Mouse (Mus musculus): ENCODE measurements around the gene Tmem164.
"Not testable (repeated sequence)": the region's sequence is repeated elsewhere in the genome, so short reads cannot be mapped to it uniquely, and the experiment has no call there.

The Tmem164 gene

GRCm38 (mm10) chrX:142681056-142681615, at the start of gene Tmem164:
Tmem164 (plus strand) TSS chrX:142681406.
- in situ Hi-C loops (cut with MboI, MseI): no loop called here

GRCm38 (mm10) chrX:142632990-142633389, 48.2 kb upstream of the Tmem164 start:
- in situ Hi-C loops (cut with MboI, MseI): not testable (repeated sequence)

- in situ Hi-C loops (cut with MboI, MseI): no loop called here
These were observed 34.0 kb upstream of the Tmem164 start for GRCm38 (mm10) chrX:142647202-142647601.

GRCm38 (mm10) chrX:142650117-142650764, 31.0 kb upstream of the Tmem164 start:
- in situ Hi-C loops (cut with MboI, MseI): no loop called here

GRCm38 (mm10) chrX:142664704-142665422, 16.3 kb upstream of the Tmem164 start:
- in situ Hi-C loops (cut with MboI, MseI): no loop called here

- in situ Hi-C loops (cut with MboI, MseI): no loop called here
These were observed 15.8 kb upstream of the Tmem164 start for GRCm38 (mm10) chrX:142665423-142665805.

- in situ Hi-C loops (cut with MboI, MseI): no loop called here
These were observed 11.7 kb upstream of the Tmem164 start for GRCm38 (mm10) chrX:142669312-142670091.

- in situ Hi-C loops (cut with MboI, MseI): no loop called here
These were observed 11.1 kb upstream of the Tmem164 start for GRCm38 (mm10) chrX:142670121-142670520.

- in situ Hi-C loops (cut with MboI, MseI): no loop called here
These were observed 10.1 kb upstream of the Tmem164 start for GRCm38 (mm10) chrX:142671141-142671540.

GRCm38 (mm10) chrX:142672701-142673100, 8.5 kb upstream of the Tmem164 start:
- in situ Hi-C loops (cut with MboI, MseI): no loop called here

- in situ Hi-C loops (cut with MboI, MseI): no loop called here
These were observed 4.0 kb upstream of the Tmem164 start for GRCm38 (mm10) chrX:142677193-142677592.

GRCm38 (mm10) chrX:142678499-142679474, 2.4 kb upstream of the Tmem164 start:
- in situ Hi-C loops (cut with MboI, MseI): no loop called here

GRCm38 (mm10) chrX:142679502-142680250, 1.5 kb upstream of the Tmem164 start:
- in situ Hi-C loops (cut with MboI, MseI): no loop called here

- in situ Hi-C loops (cut with MboI, MseI): no loop called here
These were observed 683 bp upstream of the Tmem164 start for GRCm38 (mm10) chrX:142680391-142681055.

- in situ Hi-C loops (cut with MboI, MseI): no loop called here
These were observed 473 bp downstream of the Tmem164 start for GRCm38 (mm10) chrX:142681616-142682141.

GRCm38 (mm10) chrX:142682176-142682820, 1.1 kb downstream of the Tmem164 start:
- in situ Hi-C loops (cut with MboI, MseI): no loop called here

GRCm38 (mm10) chrX:142682990-142683389, 1.8 kb downstream of the Tmem164 start:
- in situ Hi-C loops (cut with MboI, MseI): no loop called here

GRCm38 (mm10) chrX:142684674-142685073, 3.5 kb downstream of the Tmem164 start:
- in situ Hi-C loops (cut with MboI, MseI): loop anchor here (5.0 kb wide), 1 partner anchor 53 kb away; no protein-coding TSS in a partner anchor

GRCm38 (mm10) chrX:142685676-142686075, 4.5 kb downstream of the Tmem164 start:
- in situ Hi-C loops (cut with MboI, MseI): loop anchor here (5.0 kb wide), 1 partner anchor 52 kb away; no protein-coding TSS in a partner anchor

Measured in T-helper 2 cell (primary cell).